Mouse (Mus musculus) bone marrow macrophage, adult 2 months (primary cell): Measurements from ENCODE around the gene Mknk2.
"Not testable (repeated sequence)": the region's sequence is repeated elsewhere in the genome, so short reads cannot be mapped to it uniquely, and the experiment has no call there.

Source experiments
- CTCF ChIP-seq: IDR thresholded peaks from 2 replicates; pipeline ENCODE4 v1.5.1; 2012; ENCODE audit warnings: low read depth, mild to moderate bottlenecking, low read length, moderate library complexity
- POLR2A ChIP-seq: IDR thresholded peaks from 2 replicates; pipeline ENCODE4 v1.6.1; 2012; ENCODE audit warnings: mild to moderate bottlenecking, low read depth, low read length, borderline replicate concordance

DNA sequence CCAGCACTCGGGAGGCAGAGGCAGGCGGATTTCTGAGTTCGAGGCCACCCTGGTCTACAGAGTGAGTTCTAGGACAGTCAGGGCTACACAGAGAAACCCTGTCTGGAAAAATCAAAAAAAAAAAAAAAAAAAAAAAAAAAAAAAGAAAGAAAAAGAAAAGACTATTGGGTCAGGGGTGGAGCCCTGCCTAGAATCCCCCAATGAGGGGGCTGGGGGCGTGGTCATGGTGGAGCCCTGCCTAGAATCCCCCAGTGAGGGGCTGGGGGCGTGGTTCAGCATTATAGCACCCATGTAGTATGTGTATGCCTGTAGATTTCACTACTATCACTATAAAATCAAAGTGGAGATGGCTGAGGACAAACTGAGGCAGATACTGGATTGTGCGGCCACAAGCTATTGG, 28.0 kb downstream of the Mknk2 start:
- TF ChIP-seq CTCF, POLR2A: not testable (repeated sequence)
